Mouse (Mus musculus) spleen, adult 2 months (tissue): Measurements from ENCODE around the gene Csnk2a1. TPM values are rescaled to one million over a fixed set of nuclear protein-coding genes. Genes with fewer than 3 reads are reported as not detected.

Experiments used
- DNase-seq, 2 experiments: peaks; one replicate each; pipeline versions ENCODE4 v3.0.0 to v3.0.0-alpha.2; 2012 to 2021; ENCODE audit warnings: low spot score in 2 of 2, low read depth in 1 of 2
- H3K27ac ChIP-seq: fragments of 200-500 bp; 2 replicates; pipeline ENCODE4 v1.5.1; 2012; ENCODE audit warnings: low read length, inconsistent platforms; ENCODE audit not compliant: insufficient read depth
- H3K27me3 ChIP-seq: fragments of 200-500 bp; 2 replicates; pipeline ENCODE4 v1.6.1; 2012; ENCODE audit warnings: mild to moderate bottlenecking, moderate library complexity, low read length, inconsistent platforms; ENCODE audit not compliant: control insufficient read depth, insufficient read depth
- H3K36me3 ChIP-seq: fragments of 200-500 bp; 2 replicates; pipeline ENCODE4 v1.6.1; 2012; ENCODE audit warnings: mild to moderate bottlenecking, low read length, inconsistent platforms; ENCODE audit not compliant: control insufficient read depth, insufficient read depth
- H3K4me1 ChIP-seq: fragments of 200-500 bp; 2 replicates; pipeline ENCODE4 v1.6.1; 2011; ENCODE audit warnings: inconsistent platforms; ENCODE audit not compliant: control insufficient read depth, insufficient read depth, insufficient read length
- H3K4me3 ChIP-seq: fragments of 200-500 bp; 2 replicates; pipeline ENCODE4 v1.5.1; 2011; ENCODE audit warnings: mild to moderate bottlenecking, inconsistent platforms; ENCODE audit not compliant: insufficient read depth, insufficient read length; ENCODE audit errors: extremely low read depth
- CTCF ChIP-seq: fragments of 200-500 bp; IDR thresholded peaks from 2 replicates; pipeline ENCODE4 v1.5.1; 2011; ENCODE audit warnings: mild to moderate bottlenecking, inconsistent platforms; ENCODE audit not compliant: insufficient read depth, insufficient read length, insufficient replicate concordance; ENCODE audit errors: extremely low read depth
- POLR2A ChIP-seq: fragments of 200-500 bp; IDR thresholded peaks from 2 replicates; pipeline ENCODE4 v1.6.1; 2011; ENCODE audit warnings: low read depth, low read length, inconsistent platforms
- WGBS: fragments of 180-500 bp; shearing (Covaris S2); methylation state at CpG from one replicate; pipeline ENCODE4 v1.1.7; 2018; 5-methylcytosine and 5-hydroxymethylcytosine counted together
- polyA plus RNA-seq: library from polyadenylated mRNA; depleted of rRNA; stranded (reverse); fragments of >200 nt; gene quantifications from 2 replicates; pipeline ENCODE4 v1.2.3, GENCODE M21; 2012

The Csnk2a1 gene
- polyA plus RNA-seq, 1 experiment = 12.0 TPM

DNA sequence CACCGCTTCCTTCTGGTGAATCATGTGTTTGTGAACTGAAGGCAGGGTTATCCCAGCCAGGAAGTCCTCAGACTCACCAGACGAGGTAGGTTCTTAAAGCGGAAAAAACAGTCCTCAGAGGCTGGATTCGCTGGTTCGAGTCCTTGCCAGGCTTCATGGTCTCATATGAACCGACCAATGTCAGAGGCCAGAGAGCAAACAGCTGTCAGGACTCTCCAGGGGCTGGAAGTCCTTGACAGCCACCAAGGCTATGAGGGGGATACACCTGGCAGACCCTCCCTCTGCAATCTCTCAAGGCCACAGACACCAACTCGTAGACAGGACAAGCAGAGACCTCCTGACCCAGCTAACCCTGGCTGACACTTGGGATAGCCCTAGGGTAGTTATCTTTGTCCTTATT, 37.4 kb upstream of the Csnk2a1 start:
- Histone ChIP-seq H3K27ac (no peak overlapping the region), H3K4me1 (no peaks in the 10 kb centered on the region), H3K4me3 (no peak overlapping the region), H3K27me3 (no peaks in the 10 kb centered on the region), H3K36me3 (no peaks in the 10 kb centered on the region)
- no peak for TF ChIP-seq CTCF
- 72% methylated on average over 7 of the region's 7 CpGs for WGBS
- no peak for DNase-seq

DNA sequence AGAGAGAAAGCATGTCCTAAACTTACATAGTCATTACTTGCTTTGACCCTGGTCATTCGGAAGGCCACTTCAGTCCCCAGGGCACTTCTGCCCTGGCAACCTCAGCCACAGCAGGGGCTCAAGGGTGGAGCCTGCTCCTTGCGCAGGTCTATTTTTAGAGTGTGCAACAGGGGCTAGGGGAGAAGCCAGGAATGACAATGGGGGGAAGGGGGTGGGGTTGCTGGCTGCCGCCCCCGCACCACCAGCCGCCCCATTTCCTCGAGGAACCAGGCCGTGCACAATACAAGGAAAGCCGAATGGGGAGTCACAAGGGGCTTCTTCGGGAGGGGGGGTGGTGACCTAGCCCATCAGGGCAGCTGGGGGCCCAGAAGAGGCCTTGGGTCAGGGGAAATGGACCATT, 37.0 kb upstream of the Csnk2a1 start:
- H3K4me3 ChIP-seq = no peak overlapping the region
- no peak overlapping the region for H3K27ac ChIP-seq
- TF ChIP-seq CTCF (no peak), POLR2A (no peak)
- H3K36me3 ChIP-seq = no peaks in the 10 kb centered on the region
- no peaks in the 10 kb centered on the region for H3K27me3 ChIP-seq
- 69% methylated on average over 9 of the region's 9 CpGs for WGBS
- H3K4me1 ChIP-seq = no peaks in the 10 kb centered on the region
- DNase-seq = no peak

DNA sequence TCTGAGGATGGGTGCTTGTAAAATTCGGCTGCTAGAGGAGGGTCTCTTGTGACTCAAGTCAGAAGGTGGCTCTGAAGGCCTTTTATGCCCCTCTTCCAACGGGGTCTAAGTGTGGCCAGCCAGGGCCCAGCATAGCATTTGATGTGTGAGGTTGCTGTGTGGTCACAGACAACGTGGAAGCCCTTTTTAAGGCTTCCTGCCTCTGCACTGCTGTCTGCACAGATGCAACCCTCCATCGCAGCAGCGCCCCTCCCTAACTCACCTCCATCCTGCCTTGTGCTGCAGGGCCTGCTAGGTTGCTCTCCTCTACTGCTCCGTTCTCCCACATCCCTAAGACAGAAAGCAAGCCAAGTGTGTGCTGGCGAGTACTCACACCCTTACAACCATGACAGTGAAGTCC, 36.5 kb upstream of the Csnk2a1 start:
- Histone ChIP-seq H3K27ac (no peak overlapping the region), H3K4me1 (no peaks in the 10 kb centered on the region), H3K36me3 (no peaks in the 10 kb centered on the region), H3K27me3 (no peaks in the 10 kb centered on the region), H3K4me3 (no peak overlapping the region)
- TF ChIP-seq POLR2A (no peak), CTCF (no peak)
- DNase-seq = no peak
- 61% methylated on average over 7 of the region's 7 CpGs for WGBS

DNA sequence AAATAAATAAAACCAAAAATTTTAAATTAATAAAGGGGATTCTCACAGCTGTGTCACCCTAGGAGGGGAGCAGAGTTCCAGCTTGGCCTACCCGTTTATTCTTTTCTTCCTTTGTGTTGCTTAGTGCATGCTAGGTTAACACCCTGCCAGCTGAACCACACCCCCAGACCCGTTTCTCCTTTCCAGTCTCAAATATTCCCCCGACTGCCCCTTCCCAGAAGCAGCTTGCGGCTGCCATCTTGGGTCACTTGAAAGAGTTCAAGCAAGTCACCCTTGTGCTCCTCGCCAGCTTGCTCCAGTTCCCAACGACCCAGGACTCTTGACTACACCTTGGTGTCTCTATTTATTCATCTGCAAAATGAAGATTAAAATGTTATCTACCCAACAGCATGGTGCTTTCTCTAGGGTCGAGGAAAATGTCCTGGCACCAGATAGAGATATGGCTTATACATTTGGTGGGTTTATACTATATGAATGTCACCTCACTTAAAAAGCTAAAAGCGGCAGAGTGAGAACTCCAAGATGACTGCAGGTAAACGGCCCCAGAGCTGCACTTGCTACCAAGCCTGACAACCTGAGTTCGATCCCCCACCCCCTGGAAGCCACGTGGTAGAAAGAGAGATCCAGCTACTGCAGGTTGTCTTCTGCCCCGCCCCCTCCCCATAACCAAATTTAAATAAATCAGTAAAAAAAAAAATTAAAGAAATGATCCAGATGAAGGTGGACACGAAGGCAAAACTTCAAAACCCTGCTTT, 33.9 kb upstream of the Csnk2a1 start:
- 73% methylated on average over 13 of the region's 13 CpGs for WGBS
- Histone ChIP-seq H3K4me1 (no peaks in the 10 kb centered on the region), H3K27ac (no peak overlapping the region), H3K27me3 (no peaks in the 10 kb centered on the region), H3K4me3 (no peak overlapping the region), H3K36me3 (no peaks in the 10 kb centered on the region)
- no peak for TF ChIP-seq POLR2A
- DNase-seq = no peak

DNA sequence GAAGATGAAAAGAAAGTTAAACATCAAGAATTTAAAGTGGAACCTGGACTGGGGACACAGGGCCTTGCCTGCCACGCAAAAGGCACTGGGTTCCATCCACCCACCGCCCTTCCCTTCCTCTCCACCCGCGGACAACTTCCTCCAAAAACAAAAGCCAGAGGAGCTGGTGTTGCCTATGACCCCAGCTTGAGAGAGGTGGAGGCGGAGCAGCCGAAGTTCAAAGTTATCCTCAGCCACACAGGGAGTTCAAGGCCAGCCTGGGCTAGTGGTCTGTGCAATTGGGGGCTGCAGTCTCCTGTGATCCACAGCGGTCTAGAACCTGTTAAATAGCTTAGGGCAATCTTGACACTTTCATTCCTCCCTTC, 33.3 kb upstream of the Csnk2a1 start:
- 63% methylated on average over 7 of the region's 7 CpGs for WGBS

DNA sequence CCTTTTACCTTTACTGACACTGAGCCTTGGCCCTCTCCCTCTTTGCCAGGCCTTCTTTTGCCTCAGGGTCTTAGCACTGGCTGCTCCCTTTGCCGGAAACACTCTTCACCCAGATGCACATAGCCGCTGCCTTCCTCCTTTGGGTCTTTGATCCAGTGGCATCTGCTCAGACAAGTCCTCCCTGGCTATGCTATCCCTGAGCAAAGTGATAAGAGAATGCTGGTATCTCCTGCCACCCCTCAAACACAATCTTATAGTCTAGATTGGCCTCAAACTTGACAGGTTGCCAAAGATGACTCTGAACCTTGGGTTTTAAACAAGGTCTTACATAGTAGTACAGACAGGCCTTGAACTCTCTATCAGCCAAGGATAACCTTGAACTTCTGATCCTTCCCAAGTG, 32.1 kb upstream of the Csnk2a1 start:
- TF ChIP-seq POLR2A (no peak), CTCF (no peak)
- Histone ChIP-seq H3K27ac (no peak overlapping the region), H3K4me3 (no peak overlapping the region), H3K27me3 (no peaks in the 10 kb centered on the region), H3K4me1 (no peaks in the 10 kb centered on the region), H3K36me3 (no peaks in the 10 kb centered on the region)
- DNase-seq = no peak
- 82% methylated on average over 2 of the region's 2 CpGs for WGBS

More for the DNA sequence above, 33.3 kb upstream of the Csnk2a1 start:
- no peak overlapping the region for H3K4me3 ChIP-seq
- H3K36me3 ChIP-seq = no peaks in the 10 kb centered on the region
- H3K27ac ChIP-seq = no peak overlapping the region
- H3K27me3 ChIP-seq = no peaks in the 10 kb centered on the region
- TF ChIP-seq POLR2A (no peak), CTCF (no peak)
- no peaks in the 10 kb centered on the region for H3K4me1 ChIP-seq
- DNase-seq = no peak

DNA sequence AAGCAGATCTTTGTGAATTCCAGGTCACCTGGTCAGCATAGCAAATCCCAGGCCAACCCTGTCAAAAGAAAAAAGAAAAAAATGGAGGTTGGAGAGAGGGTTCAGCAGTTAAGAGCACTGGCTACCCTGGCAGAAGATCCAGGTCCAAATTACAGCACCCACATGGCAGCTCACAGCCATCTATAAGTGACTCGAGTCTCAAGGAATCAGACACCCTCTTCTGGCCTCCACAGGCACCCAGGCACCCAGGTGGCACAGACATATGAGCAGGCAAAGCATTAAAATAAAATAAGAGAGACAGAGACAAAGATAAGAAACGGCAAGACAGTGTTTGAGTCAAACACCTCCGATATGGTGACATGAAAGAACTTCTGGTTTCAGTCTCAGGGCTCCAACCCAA, 29.7 kb upstream of the Csnk2a1 start:
- no peak for DNase-seq
- Histone ChIP-seq H3K36me3 (no peaks in the 10 kb centered on the region), H3K27me3 (no peaks in the 10 kb centered on the region), H3K4me1 (no peaks in the 10 kb centered on the region), H3K4me3 (no peak overlapping the region), H3K27ac (no peak overlapping the region)
- WGBS = 48% methylated on average over 3 of the region's 3 CpGs
- TF ChIP-seq POLR2A (no peak), CTCF (no peak)
